ENCODE assay signal across 23 mouse cellular contexts in genomic region chr2:34239315-34239858, GRCm38 (mm10).
DNase-seq lines count a peak whose midpoint lies in the region; ATAC-seq and TF ChIP-seq lines count a peak whose summit lies in the region.
"Had no signal": no experiment of that assay in that cellular context is flagged by ENCODE, and none has a peak within 500 bp of the region (broad histone marks: within the 10 kb centered on the region; RNA-seq: fewer than 3 reads in every experiment).

No protein-coding gene starts in this region.

- no peak for TF ChIP-seq POLR2A in thymus, adult 2 months (IDR thresholded peaks at IDR 0.05; ENCODE audit: control insufficient read depth, extremely low read depth, insufficient read depth, low read length, poor library complexity)

- H3K27me3 ChIP-seq in forebrain, embryonic 12.5 days = no peaks in the 10 kb centered on the region
- no peaks in the 10 kb centered on the region for H3K27me3 ChIP-seq in forebrain, embryonic 14.5 days (replicated peaks; ENCODE audit: control insufficient read depth, insufficient read depth, low read length)
- H3K27me3 ChIP-seq in hindbrain, embryonic 12.5 days = no peaks in the 10 kb centered on the region
- H3K27me3 ChIP-seq in hindbrain, postnatal 0 days (ENCODE audit: insufficient read depth, low read length) = no peaks in the 10 kb centered on the region
- no peaks in the 10 kb centered on the region for H3K27me3 ChIP-seq in midbrain, postnatal 0 days (ENCODE audit: insufficient read depth, low read length)
- H3K27me3 ChIP-seq in heart, embryonic 12.5 days (replicated peaks) = no peaks in the 10 kb centered on the region
- H3K27me3 ChIP-seq in thymus, adult 2 months (ENCODE audit: control insufficient read depth, insufficient read depth, low read length) = no peaks in the 10 kb centered on the region
- H3K27me3 ChIP-seq: heart, embryonic 13.5 days; liver, embryonic 15.5 days; lung, embryonic 15.5 days had no signal

- no peak for TF ChIP-seq CTCF in hindbrain, postnatal 0 days (IDR thresholded peaks at IDR 0.05; ENCODE audit: low read depth)
- TF ChIP-seq CTCF in midbrain, postnatal 0 days (IDR thresholded peaks at IDR 0.05) = no peak
- TF ChIP-seq CTCF in thymus, adult 2 months (IDR thresholded peaks at IDR 0.05; ENCODE audit: borderline replicate concordance, control insufficient read depth, extremely low read depth, insufficient read depth, low read length, poor library complexity) = no peak

- peaks cover 36% of the 10 kb centered on the region for H3K4me1 ChIP-seq in forebrain, embryonic 12.5 days
- H3K4me1 ChIP-seq in forebrain, embryonic 14.5 days (ENCODE audit: control insufficient read depth, insufficient read depth, low read length) = peaks cover 9% of the 10 kb centered on the region
- peaks cover 28% of the 10 kb centered on the region for H3K4me1 ChIP-seq in hindbrain, embryonic 12.5 days
- H3K4me1 ChIP-seq in hindbrain, postnatal 0 days (ENCODE audit: insufficient read depth, low read length) = peaks cover 9% of the 10 kb centered on the region; the same call in 1 of the 2 replicates
- peaks cover 6% of the 10 kb centered on the region; the same call in 1 of the 2 replicates for H3K4me1 ChIP-seq in midbrain, postnatal 0 days (ENCODE audit: insufficient read depth, low read length)
- no peaks in the 10 kb centered on the region; the same call in 1 of the 2 replicates for H3K4me1 ChIP-seq in heart, embryonic 12.5 days (replicated peaks)
- no peaks in the 10 kb centered on the region for H3K4me1 ChIP-seq in thymus, adult 2 months (replicated peaks; ENCODE audit: control insufficient read depth, insufficient read depth, low read length)
- H3K4me1 ChIP-seq: liver, embryonic 15.5 days; megakaryocyte, embryonic 14.5 days had no signal

- no peak overlapping the region for H3K4me3 ChIP-seq in forebrain, embryonic 12.5 days (replicated peaks)
- H3K4me3 ChIP-seq in forebrain, embryonic 14.5 days (ENCODE audit: low read depth, low read length) = no peak overlapping the region
- no peak overlapping the region for H3K4me3 ChIP-seq in hindbrain, embryonic 12.5 days
- no peak overlapping the region for H3K4me3 ChIP-seq in hindbrain, postnatal 0 days (ENCODE audit: low read length)
- H3K4me3 ChIP-seq in midbrain, postnatal 0 days (ENCODE audit: low read depth, low read length) = no peak overlapping the region
- no peak overlapping the region for H3K4me3 ChIP-seq in heart, embryonic 12.5 days
- H3K4me3 ChIP-seq in thymus, adult 2 months (ENCODE audit: control insufficient read depth, insufficient read depth, low read length) = no peak overlapping the region
- H3K4me3 ChIP-seq: heart, embryonic 13.5 days; limb, embryonic 10.5 days; liver, embryonic 15.5 days; lung, embryonic 15.5 days; megakaryocyte, embryonic 14.5 days had no signal

- 0 out of 2 replicates have a peak overlapping the region, but pooled peaks have one; percentile 31 for H3K27ac ChIP-seq in forebrain, embryonic 12.5 days
- H3K27ac ChIP-seq in forebrain, embryonic 14.5 days (ENCODE audit: low read depth, low read length) = no peak overlapping the region
- peak overlapping the region; percentile 67 for H3K27ac ChIP-seq in hindbrain, embryonic 12.5 days
- H3K27ac ChIP-seq in hindbrain, postnatal 0 days = 0 out of 2 replicates have a peak overlapping the region, but pooled peaks have one; percentile 32
- H3K27ac ChIP-seq in midbrain, postnatal 0 days (ENCODE audit: low read depth, low read length) = peak overlapping the region; percentile 18; the same call in 1 of the 2 replicates
- H3K27ac ChIP-seq in heart, embryonic 12.5 days (ENCODE audit: poor library complexity, severe bottlenecking) = no peak overlapping the region
- H3K27ac ChIP-seq in thymus, adult 2 months (ENCODE audit: control insufficient read depth, insufficient read depth, low read length) = no peak overlapping the region
- H3K27ac ChIP-seq: heart, embryonic 13.5 days; limb, embryonic 10.5 days; liver, embryonic 15.5 days; lung, embryonic 15.5 days; stomach, postnatal 0 days had no signal

- H3K9me3 ChIP-seq in forebrain, embryonic 12.5 days = no peaks in the 10 kb centered on the region
- no peaks in the 10 kb centered on the region for H3K9me3 ChIP-seq in forebrain, embryonic 14.5 days (replicated peaks; ENCODE audit: control insufficient read depth, low read length)
- H3K9me3 ChIP-seq in hindbrain, embryonic 12.5 days (replicated peaks) = no peaks in the 10 kb centered on the region
- no peaks in the 10 kb centered on the region for H3K9me3 ChIP-seq in hindbrain, postnatal 0 days (ENCODE audit: low read length)
- no peaks in the 10 kb centered on the region for H3K9me3 ChIP-seq in midbrain, postnatal 0 days (ENCODE audit: low read length)
- H3K9me3 ChIP-seq in heart, embryonic 12.5 days (replicated peaks) = no peaks in the 10 kb centered on the region
- H3K9me3 ChIP-seq: heart, embryonic 13.5 days; limb, embryonic 10.5 days; liver, embryonic 15.5 days; lung, embryonic 15.5 days; megakaryocyte, embryonic 14.5 days had no signal

- H3K9ac ChIP-seq in forebrain, embryonic 12.5 days = no peak overlapping the region
- H3K9ac ChIP-seq in forebrain, embryonic 14.5 days (ENCODE audit: low read length) = no peak overlapping the region
- H3K9ac ChIP-seq in hindbrain, embryonic 12.5 days = no peak overlapping the region
- H3K9ac ChIP-seq in hindbrain, postnatal 0 days (replicated peaks; ENCODE audit: low read length) = no peak overlapping the region
- no peak overlapping the region for H3K9ac ChIP-seq in midbrain, postnatal 0 days (replicated peaks; ENCODE audit: low read length, poor library complexity, severe bottlenecking)
- H3K9ac ChIP-seq in heart, embryonic 12.5 days = no peak overlapping the region
- H3K9ac ChIP-seq: heart, embryonic 13.5 days; liver, embryonic 15.5 days; lung, embryonic 15.5 days had no signal

- H3K36me3 ChIP-seq in forebrain, embryonic 12.5 days (replicated peaks) = no peaks in the 10 kb centered on the region
- H3K36me3 ChIP-seq in forebrain, embryonic 14.5 days (ENCODE audit: control insufficient read depth, insufficient read depth, low read length) = no peaks in the 10 kb centered on the region
- H3K36me3 ChIP-seq in hindbrain, embryonic 12.5 days = no peaks in the 10 kb centered on the region
- no peaks in the 10 kb centered on the region for H3K36me3 ChIP-seq in hindbrain, postnatal 0 days (ENCODE audit: insufficient read depth, low read length)
- H3K36me3 ChIP-seq in midbrain, postnatal 0 days (ENCODE audit: insufficient read depth, low read length) = no peaks in the 10 kb centered on the region
- no peaks in the 10 kb centered on the region for H3K36me3 ChIP-seq in heart, embryonic 12.5 days
- no peaks in the 10 kb centered on the region for H3K36me3 ChIP-seq in thymus, adult 2 months (ENCODE audit: control insufficient read depth, insufficient read depth, low read length)
- H3K36me3 ChIP-seq: heart, embryonic 13.5 days; limb, embryonic 10.5 days; liver, embryonic 15.5 days; lung, embryonic 15.5 days had no signal

- no peak for DNase-seq in forebrain, embryonic 14.5 days (ENCODE audit: low spot score)
- DNase-seq in hindbrain, postnatal 0 days (ENCODE audit: low spot score) = no peak
- no peak for DNase-seq in midbrain, postnatal 0 days (ENCODE audit: low spot score)
- DNase-seq in thymus, adult 2 months = no peak
- DNase-seq: adrenal gland, postnatal 14 days; cerebellum, adult 8-10 months; cerebellum, postnatal 36 days; gastrocnemius, postnatal 10 days; heart, postnatal 14 days; kidney, adult 11 months; liver; lung, postnatal 36 days; right cerebral cortex, postnatal 14 days had no signal

- no peak overlapping the region for H3K4me2 ChIP-seq in forebrain, embryonic 12.5 days
- no peak overlapping the region for H3K4me2 ChIP-seq in forebrain, embryonic 14.5 days (ENCODE audit: low read length)
- H3K4me2 ChIP-seq in hindbrain, embryonic 12.5 days (replicated peaks) = no peak overlapping the region
- H3K4me2 ChIP-seq in hindbrain, postnatal 0 days (ENCODE audit: low read depth, low read length) = no peak overlapping the region
- no peak overlapping the region for H3K4me2 ChIP-seq in midbrain, postnatal 0 days (ENCODE audit: low read depth, low read length, poor library complexity, severe bottlenecking)
- H3K4me2 ChIP-seq in heart, embryonic 12.5 days = no peak overlapping the region
- H3K4me2 ChIP-seq: heart, embryonic 13.5 days; liver, embryonic 15.5 days; lung, embryonic 15.5 days had no signal

- ATAC-seq in forebrain, embryonic 12.5 days (ENCODE audit: low FRiP score) = no peak
- no peak for ATAC-seq in forebrain, embryonic 14.5 days
- ATAC-seq in hindbrain, embryonic 12.5 days (ENCODE audit: low FRiP score) = no peak
- ATAC-seq in hindbrain, postnatal 0 days = no peak
- ATAC-seq in midbrain, postnatal 0 days (ENCODE audit: low FRiP score) = no peak
- no peak for ATAC-seq in heart, embryonic 12.5 days (ENCODE audit: insufficient number of reproducible peaks, low FRiP score)
- ATAC-seq: CD4-positive, CD25-positive, alpha-beta regulatory T cell, adult 4 months had no signal

- WGBS in forebrain, embryonic 12.5 days = 13% methylated on average over 4 of the region's 4 CpGs
- 7% methylated on average over 4 of the region's 4 CpGs for whole genome bisulfite sequencing in forebrain, embryonic 14.5 days
- 40% methylated on average over 4 of the region's 4 CpGs for WGBS in hindbrain, embryonic 12.5 days
- WGBS in hindbrain, postnatal 0 days = 57% methylated on average over 4 of the region's 4 CpGs
- 40% methylated on average over 4 of the region's 4 CpGs for WGBS in midbrain, postnatal 0 days
- 75% methylated on average over 4 of the region's 4 CpGs for WGBS in heart, embryonic 12.5 days
- WGBS in thymus, adult 2 months = 97% methylated on average over 4 of the region's 4 CpGs

Comparison
In these comparisons a context has a peak if more than half of its experiments do, and no peak if none do; other contexts are left out.
1. H3K27ac ChIP-seq: peak in forebrain, embryonic 12.5 days (single experiment), hindbrain, embryonic 12.5 days (single experiment), hindbrain, postnatal 0 days (single experiment) and midbrain, postnatal 0 days (single experiment); none in forebrain, embryonic 14.5 days (single experiment), heart, embryonic 12.5 days (single experiment) and thymus, adult 2 months (single experiment).